Mouse (Mus musculus): ENCODE results near the gene Col27a1.

DNA sequence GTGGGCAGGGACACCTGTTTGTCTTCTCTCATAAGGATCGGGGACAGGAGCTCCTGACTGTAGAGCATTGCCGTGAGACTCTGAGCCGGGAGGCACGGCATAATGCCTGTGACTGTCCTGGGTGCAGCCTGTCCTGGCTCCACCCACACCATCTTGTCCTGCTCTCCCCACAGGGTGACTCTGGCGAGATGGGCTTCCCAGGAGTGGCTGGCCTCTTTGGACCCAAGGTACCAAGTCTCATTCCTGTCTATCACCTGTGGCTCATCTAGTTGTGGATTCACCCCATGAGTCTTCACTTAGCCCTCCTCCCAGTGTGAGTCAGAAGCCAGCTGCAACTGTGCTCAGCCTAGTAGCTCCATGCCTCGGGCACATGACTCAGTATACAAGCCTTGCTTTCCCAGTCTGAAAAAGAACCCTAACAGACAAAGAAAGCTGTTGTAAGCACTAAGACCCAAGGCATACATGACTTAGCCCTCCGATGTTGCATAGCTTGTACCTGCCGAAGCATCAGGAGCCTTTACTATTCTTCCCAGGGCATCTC lies 109.5 kb downstream of the Col27a1 start:
- TF ChIP-seq GATA1 (IDR thresholded peaks at IDR 0.05; ENCODE audit: borderline replicate concordance, low read length) (no peak), FLI1 (IDR thresholded peaks at IDR 0.05; ENCODE audit: low read length) (no peak)
